Mouse (Mus musculus) left cerebral cortex, postnatal 14 days (tissue): ENCODE results near the gene Adgrl4. TPM values are rescaled to one million over a fixed set of nuclear protein-coding genes. Genes with fewer than 3 reads are reported as not detected.

ENCODE experiments used
- DNase-seq, 2 experiments: peaks; one replicate each; pipeline ENCODE4 v3.0.0; 2021 to 2022; ENCODE audit warnings: low spot score in 2 of 2, mixed read lengths in 1 of 2
- intact Hi-C: fragments of 180-260 bp; cut with DNase I; formaldehyde crosslinking; loops from one replicate; pipeline ENCODE4 v1.15.1; 2025
- total RNA-seq, 2 experiments: library from RNA; stranded (reverse); gene quantifications; 2 replicates each; pipeline ENCODE4 v1.2.3; 2021

Adgrl4 gene
- total RNA-seq, 2 experiments from 2014 or later, result 28.9 to 31.7 TPM

DNA sequence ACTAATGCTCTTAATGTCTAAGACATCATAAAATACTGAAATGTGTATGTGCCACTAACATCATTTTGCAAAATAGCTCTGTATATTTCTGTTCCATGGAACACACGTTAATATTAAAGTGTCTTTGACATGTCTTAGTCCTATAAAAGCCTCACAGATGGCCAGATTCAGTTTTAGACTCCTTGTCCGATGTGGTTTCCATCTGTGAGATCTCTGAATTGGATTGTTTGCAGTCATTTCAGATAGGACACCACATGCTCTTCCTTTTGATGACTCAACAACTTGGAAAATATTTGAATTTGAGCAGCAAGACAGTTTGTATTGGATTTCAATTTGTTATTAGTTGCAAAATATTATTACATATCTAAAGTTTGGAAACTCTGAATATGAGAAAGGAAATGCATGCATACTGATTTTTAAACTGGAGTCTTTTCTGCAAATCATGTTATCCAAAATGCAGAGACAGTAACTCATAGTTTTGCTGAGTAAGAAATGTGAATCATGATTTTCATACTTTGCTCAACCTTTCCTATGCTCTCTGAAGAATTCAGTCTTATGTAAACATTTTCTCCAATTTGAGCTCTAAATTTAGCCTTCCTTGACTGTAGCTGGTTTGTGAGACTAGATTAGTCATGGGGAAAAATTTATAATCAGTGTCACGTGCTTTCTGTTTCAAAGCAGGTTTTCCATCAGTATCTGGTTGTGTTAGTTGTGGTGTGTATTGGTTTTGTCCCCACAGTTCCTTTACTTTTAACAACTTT, 21.9 kb downstream of the Adgrl4 start:
- intact Hi-C loops, result no loop called here

GRCm38 (mm10) chr3:151465215-151465614, 27.5 kb downstream of the Adgrl4 start:
- intact Hi-C loops, result no loop called here
- DNase-seq, result no peak

More for the DNA sequence above, 21.9 kb downstream of the Adgrl4 start:
- DNase-seq, result no peak

DNA sequence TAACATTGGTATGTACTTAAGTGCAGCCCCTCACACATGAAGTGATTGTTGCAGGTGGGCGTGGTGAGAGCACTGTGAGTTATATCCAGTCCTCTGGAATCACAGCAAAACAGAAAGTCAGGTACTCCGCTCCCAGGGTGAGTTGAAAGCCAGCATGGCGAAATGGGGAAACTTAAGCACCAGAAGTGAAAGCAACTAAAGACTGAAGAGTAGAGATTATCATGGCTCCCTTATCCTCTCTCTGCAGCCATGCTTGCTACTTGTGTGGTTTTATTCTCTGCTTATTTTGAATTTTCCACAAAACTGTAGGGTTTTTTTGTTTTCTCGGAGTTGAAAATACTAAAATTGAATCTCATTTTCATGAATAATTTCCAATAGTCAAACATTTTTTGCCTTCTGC, 51.2 kb downstream of the Adgrl4 start:
- intact Hi-C loops, result no loop called here
- DNase-seq, result no peak

- no peak for DNase-seq
- intact Hi-C loops, result no loop called here
Observed at GRCm38 (mm10) chr3:151505606-151506005, 67.9 kb downstream of the Adgrl4 start.

- no peak for DNase-seq
- intact Hi-C loops, result no loop called here
Observed at GRCm38 (mm10) chr3:151511184-151511583, 73.5 kb downstream of the Adgrl4 start.

DNA sequence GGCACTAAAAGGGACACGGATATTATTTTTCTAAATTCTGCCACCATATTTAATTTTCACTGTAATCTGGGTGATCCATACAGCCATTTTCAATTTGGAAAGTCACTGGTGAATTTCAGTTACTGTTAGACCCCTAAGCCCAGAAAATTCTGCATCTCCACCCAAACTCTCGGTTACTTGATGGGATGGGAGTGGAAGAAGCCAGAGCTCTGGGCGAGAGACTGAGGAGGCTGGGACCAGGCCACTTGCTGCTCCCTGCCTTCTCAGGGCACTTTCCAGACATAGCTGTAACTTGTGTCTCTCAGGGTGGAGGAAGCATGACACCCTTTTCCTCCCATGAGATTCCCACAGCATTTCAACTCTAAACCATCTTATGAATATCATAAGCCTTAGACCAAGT, 109.5 kb downstream of the Adgrl4 start:
- intact Hi-C loops, result no loop called here
- DNase-seq, result no peak

DNA sequence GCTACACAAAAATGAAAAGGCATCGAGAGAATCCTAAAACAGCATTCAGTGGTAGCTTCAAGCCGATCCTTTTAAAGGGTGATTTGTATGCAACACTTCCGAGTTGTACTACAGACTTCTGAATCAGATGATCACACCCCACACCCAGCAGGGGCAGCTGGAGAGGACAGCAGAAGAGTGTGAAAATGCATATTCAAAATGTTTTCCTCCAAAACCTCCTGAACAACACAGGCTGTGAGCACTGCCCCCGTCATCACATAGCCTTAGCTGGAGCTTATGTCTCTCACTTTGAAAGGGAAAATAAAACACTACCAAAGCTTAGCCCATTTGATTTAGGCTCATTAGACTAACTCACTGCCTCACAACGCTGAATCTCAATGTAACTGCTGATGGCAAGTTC, 113.3 kb downstream of the Adgrl4 start:
- intact Hi-C loops, result no loop called here
- peak; percentile 5 to 16 for DNase-seq

DNA sequence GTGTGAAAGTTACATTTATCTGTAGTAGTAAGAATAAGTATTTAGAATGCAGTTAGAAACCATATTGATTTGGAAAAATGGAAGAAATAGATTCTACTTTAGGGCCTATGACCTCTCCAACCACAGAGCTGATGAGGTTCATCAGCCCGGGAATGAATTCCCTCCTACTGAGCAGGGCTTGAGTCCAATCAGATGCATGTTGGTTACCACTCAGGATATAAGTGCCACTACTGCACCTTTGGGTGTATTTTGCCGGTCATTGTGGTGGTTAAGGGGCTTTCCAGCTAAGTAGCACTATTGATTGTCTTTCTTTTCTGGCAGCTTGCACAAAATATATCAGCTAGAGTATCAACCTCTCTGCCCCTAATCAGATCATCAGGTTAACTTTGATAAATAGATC, 118.9 kb downstream of the Adgrl4 start:
- intact Hi-C loops, result no loop called here

DNA sequence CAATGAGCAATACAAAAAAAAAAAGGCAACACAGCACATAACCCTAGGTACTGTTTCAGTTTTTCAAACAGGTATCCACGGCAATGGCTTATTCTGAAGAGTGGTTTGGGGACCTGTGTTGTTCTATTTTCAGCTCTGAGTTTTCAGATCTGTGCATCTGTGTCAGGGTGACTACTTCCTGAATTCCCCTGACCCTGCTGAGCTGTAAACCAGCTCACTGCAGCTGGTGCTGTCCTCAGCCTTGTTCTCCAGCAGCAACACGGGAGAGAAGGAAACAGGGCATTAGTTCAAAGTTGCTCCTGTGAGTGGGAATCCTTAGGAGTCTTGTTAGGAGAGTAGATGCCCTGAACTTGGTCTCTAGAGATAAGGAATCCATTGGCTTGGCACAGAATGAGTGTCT, 119.4 kb downstream of the Adgrl4 start:
- no peak for DNase-seq
- intact Hi-C loops, result no loop called here

More for the DNA sequence above, 118.9 kb downstream of the Adgrl4 start:
- no peak for DNase-seq

- intact Hi-C loops, result no loop called here
- DNase-seq, result no peak
Observed at GRCm38 (mm10) chr3:151557607-151558006, 119.9 kb downstream of the Adgrl4 start.

- intact Hi-C loops, result no loop called here
- DNase-seq, result no peak
Observed at GRCm38 (mm10) chr3:151558374-151558773, 120.7 kb downstream of the Adgrl4 start.

DNA sequence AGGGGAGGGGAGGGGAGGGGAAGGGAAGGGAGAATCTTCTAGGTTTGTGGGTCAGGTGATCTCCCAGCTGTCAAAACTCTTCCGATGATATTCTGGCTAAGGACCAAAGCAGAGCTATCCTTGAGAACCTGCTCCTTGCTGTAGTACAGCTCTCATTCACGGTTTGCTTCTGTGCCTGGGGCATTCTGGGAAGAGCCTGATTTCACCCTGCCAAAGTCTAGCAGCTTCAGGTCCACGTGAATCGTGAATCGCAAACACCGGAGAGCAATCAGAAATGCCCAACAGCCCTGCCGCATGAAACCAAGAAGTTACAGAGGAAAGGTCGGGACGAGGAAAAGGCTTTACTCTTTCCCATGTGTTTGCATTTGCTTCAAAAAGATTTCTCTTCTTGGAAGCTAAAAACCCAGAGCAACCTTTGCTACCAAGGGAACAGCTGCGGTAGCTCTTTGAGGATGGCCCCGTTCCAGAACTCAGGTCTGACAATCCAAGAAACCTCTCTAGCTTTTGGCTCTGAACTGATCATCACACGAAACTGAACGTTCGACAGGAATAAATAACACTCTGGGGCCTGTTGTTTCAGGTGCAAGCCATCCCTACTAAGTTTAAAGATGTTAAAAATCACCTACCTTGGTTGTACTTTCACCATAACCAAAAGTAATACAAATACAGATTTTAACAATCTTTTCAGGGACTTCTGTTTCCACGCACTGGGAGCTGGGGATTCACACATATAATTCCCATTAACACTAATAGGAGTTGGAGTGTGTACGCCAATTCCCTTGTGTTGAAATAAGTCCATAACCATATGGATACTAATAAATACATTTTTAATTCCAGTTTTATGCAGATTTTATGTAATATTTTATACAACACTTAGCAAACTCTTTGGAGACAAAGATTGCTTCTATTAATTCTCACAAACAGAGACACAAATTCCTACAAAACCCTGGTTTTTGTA, 128.3 kb downstream of the Adgrl4 start:
- DNase-seq, result peak; percentile 6 to 10
- intact Hi-C loops, result loop anchor here (10.0 kb wide), 1 partner anchor 1181 kb away; no protein-coding TSS in a partner anchor

DNA sequence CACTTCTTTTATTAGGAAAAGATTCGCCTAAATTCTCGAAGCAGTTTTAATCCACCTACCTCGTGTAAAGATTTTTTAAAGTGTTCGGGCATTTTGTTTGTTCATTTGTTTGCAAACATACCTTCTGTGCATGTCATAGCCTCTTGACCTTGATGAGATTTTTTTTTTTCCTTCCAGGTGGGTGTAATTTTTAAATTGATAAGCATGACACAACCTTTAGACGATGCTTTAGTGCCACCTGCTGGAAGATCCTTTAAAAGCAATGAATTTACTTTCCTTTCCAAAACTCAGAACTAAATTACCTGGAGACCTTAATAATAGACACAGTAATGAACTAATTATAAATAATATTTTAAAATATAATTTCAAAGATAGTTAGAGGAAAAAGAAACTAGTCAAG, 128.9 kb downstream of the Adgrl4 start:
- DNase-seq, result peak; percentile 34 to 50
- intact Hi-C loops, result loop anchor here (10.0 kb wide), 1 partner anchor 1182 kb away; no protein-coding TSS in a partner anchor

GRCm38 (mm10) chr3:151567541-151567940, 129.9 kb downstream of the Adgrl4 start:
- intact Hi-C loops, result loop anchor here (10.0 kb wide), 1 partner anchor 1183 kb away; no protein-coding TSS in a partner anchor
- no peak for DNase-seq

DNA sequence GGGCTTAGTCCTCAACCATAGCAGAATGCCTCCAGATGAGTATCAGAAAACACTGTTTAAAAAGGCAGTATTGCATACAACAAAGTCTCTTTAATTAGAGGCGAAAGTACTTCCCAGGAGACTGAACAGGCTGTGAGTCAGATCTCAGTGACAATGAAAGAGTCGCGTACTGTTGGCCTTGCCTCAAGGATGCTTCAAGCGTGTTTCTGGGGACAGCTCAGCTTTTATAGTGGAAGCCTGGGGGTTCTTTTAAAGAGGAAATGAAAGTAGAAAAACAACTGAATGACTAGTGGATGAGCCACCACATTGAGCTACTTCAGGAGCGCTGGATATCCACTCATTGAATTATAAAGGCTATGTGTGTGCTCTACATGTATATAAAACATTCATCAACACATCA, 134.4 kb downstream of the Adgrl4 start:
- no peak for DNase-seq
- intact Hi-C loops, result no loop called here

- intact Hi-C loops, result no loop called here
- DNase-seq, result no peak
Observed at GRCm38 (mm10) chr3:151575292-151575691, 137.6 kb downstream of the Adgrl4 start.

DNA sequence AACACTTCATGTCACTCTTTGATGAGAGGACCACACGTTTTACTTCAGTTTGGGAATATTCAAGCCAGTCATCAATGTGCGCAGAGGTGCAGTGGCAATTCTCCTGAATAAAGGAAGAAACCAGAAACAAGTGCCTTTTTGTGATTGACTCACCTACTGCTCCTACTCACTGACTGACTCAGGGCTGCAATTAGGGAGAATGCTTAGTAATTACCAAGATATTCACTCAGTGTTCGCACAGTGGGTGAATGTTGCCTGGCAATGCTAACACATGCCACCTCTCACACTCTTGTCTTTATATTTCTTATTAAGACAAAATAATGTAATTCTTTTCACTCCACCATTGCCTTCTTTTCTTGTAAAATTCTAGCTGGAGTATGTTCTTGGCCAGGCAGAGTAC, 138.5 kb downstream of the Adgrl4 start:
- DNase-seq, result peak; percentile 9 to 23

GRCm38 (mm10) chr3:151591904-151592303, 154.2 kb downstream of the Adgrl4 start:
- no peak for DNase-seq
- intact Hi-C loops, result no loop called here

More for the DNA sequence above, 138.5 kb downstream of the Adgrl4 start:
- intact Hi-C loops, result no loop called here
